Mouse (Mus musculus): ENCODE measurements at regions not wholly inside any gene's neighbourhood (a gene's known extent, or its start where the extent isn't known, plus 50 kb on each side); places are given as distances from the start of the nearest gene placed in this dataset.

DNA sequence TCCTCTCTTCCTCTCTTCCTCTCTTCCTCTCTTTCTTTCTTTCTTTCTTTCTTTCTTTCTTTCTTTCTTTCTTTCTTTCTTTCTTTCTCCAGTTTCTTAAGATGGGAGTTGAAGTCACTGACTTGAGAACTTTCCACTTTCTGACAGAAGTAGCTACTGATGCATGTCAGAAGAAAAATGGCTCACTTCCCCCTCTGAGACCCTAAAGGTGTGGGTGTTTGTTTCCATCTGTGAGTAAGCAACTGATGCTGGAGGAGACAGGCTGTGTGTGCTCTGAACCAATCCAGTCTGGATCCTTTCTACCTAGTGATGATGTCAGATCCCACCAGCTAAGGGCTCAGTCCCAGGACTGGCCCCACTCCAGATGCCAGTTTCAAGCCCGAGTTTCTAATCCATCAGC, 72.5 kb upstream of the Slc1a3 start:
- in situ Hi-C loops (cut with MboI; ENCODE audit: low pct_ligation_motif_present, low pct_unique_long_range_greater_than_20kb, low sequenced_read_pairs) = no loop called here
- dilution Hi-C loops (cut with MboI; ENCODE audit: extremely low pct_ligation_motif_present, extremely low pct_unique_long_range_greater_than_20kb, low sequenced_read_pairs) = no loop called here

GRCm38 (mm10) chr15:8782131-8782507, 71.6 kb upstream of the Slc1a3 start:
- DNase-seq (ENCODE audit: extremely low read depth) = no peak
- no peak overlapping the region for H3K27ac ChIP-seq (ENCODE audit: insufficient read depth, low read depth)
- no peak overlapping the region for H3K4me2 ChIP-seq (ENCODE audit: insufficient read depth, low read depth, poor library complexity, severe bottlenecking)
- no peak for TF ChIP-seq CHD2 (IDR thresholded peaks at IDR 0.05; ENCODE audit: low read length)
- H3K36me3 ChIP-seq (replicated peaks in 1 of 2; ENCODE audit: control insufficient read depth in 1 of 2, insufficient read depth in 1 of 2, low read length in 1 of 2) = no peaks in the 10 kb centered on the region
- no peak overlapping the region for H3K4me3 ChIP-seq (replicated peaks in 1 of 3; ENCODE audit: low read depth in 2 of 3, low read length in 2 of 3, poor library complexity in 1 of 3)
- dilution Hi-C loops (cut with MboI; ENCODE audit: extremely low pct_ligation_motif_present, extremely low pct_unique_long_range_greater_than_20kb, low sequenced_read_pairs) = no loop called here
- in situ Hi-C loops (cut with MboI; ENCODE audit: low pct_ligation_motif_present, low pct_unique_long_range_greater_than_20kb, low sequenced_read_pairs) = no loop called here
- H3K4me1 ChIP-seq (ENCODE audit: control insufficient read depth in 1 of 2, insufficient read depth in 2 of 2) = peaks cover 6 to 13% of the 10 kb centered on the region in 2 experiments; a peak in 2 of 4 replicates
- H3K9me3 ChIP-seq (replicated peaks; ENCODE audit: low read length) = no peaks in the 10 kb centered on the region
- H3K79me2 ChIP-seq (replicated peaks; ENCODE audit: control insufficient read depth, extremely low read depth, insufficient read depth, poor library complexity, severe bottlenecking) = no peaks in the 10 kb centered on the region
- no peak overlapping the region for H3K9ac ChIP-seq (ENCODE audit: insufficient read depth, low read depth)
- H3K27me3 ChIP-seq (replicated peaks) = no peaks in the 10 kb centered on the region

More for the DNA sequence above, 72.5 kb upstream of the Slc1a3 start:
- peak; percentile 68 for DNase-seq (ENCODE audit: extremely low read depth)
- H3K4me2 ChIP-seq (ENCODE audit: insufficient read depth, low read depth, poor library complexity, severe bottlenecking) = no peak overlapping the region
- no peaks in the 10 kb centered on the region for H3K79me2 ChIP-seq (replicated peaks; ENCODE audit: control insufficient read depth, extremely low read depth, insufficient read depth, poor library complexity, severe bottlenecking)
- H3K36me3 ChIP-seq (replicated peaks in 1 of 2; ENCODE audit: control insufficient read depth in 1 of 2, insufficient read depth in 1 of 2, low read length in 1 of 2) = no peaks in the 10 kb centered on the region
- H3K9ac ChIP-seq (ENCODE audit: insufficient read depth, low read depth) = no peak overlapping the region
- TF ChIP-seq TCF12 (IDR thresholded peaks at IDR 0.05; ENCODE audit: low read depth, low read length) (no peak), EP300 (IDR thresholded peaks at IDR 0.05; ENCODE audit: low read length) (peak; percentile 71; the same call in 1 of the 2 replicates)
- H3K9me3 ChIP-seq (replicated peaks; ENCODE audit: low read length) = no peaks in the 10 kb centered on the region
- no peak overlapping the region for H3K4me3 ChIP-seq (replicated peaks in 1 of 3; ENCODE audit: low read depth in 2 of 3, low read length in 2 of 3, poor library complexity in 1 of 3)
- no peaks in the 10 kb centered on the region for H3K27me3 ChIP-seq (replicated peaks)
- no peak overlapping the region for H3K27ac ChIP-seq (ENCODE audit: insufficient read depth, low read depth)
- H3K4me1 ChIP-seq (ENCODE audit: control insufficient read depth in 1 of 2, insufficient read depth in 2 of 2) = peaks cover 6 to 13% of the 10 kb centered on the region in 2 experiments; a peak in 2 of 4 replicates

DNA sequence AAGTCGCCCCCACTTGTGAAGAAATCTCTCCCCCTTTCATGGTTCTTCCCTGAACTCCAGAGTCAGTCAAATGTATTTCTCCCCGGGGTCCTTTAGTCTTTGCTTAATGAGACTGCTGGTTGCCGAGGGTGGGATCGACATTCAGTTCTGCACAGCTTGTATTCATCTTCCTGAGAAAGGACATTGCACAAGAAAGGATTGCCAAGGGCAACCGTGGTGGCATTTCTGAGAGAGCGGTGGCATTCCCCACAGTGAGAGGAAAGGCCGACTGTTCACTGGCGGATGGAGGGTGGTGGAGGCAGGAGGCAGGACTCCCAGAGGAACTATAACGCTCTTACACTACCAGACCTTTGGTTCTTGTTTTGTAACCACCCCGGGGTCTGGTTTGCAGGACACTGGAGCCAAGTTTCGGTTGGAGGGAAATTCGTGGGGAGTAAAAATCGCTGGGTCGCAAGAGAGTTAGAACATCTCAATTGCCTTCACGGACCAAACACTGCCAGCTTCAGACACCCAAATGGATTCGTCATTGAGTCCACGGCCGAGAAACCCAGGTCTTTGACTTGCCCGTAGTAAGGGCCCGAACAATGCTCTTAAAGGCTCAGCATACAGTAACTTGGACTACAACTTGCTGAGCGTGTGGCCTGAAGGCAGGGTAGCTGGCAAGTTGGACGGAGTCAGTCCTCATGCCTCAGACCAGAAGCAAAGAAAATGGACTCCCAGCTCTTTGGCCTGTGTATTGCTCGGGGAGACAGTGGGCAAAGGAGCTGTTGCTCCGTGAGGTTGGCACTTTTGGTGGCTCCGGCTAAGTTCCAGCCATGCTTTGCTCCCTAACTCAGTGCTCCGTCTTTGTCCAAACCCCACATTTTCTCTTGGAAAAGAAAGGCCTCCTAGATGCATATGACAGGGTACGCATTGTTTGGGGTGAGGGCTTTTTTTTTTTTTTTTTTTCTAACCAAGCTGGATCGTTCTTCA, 70.9 kb upstream of the Slc1a3 start:
- TF ChIP-seq USF1 (IDR thresholded peaks at IDR 0.05; ENCODE audit: low read depth, low read length) = no peak
- no peak for TF ChIP-seq JUND (conservative IDR thresholded peaks at IDR 0.05; ENCODE audit: low read depth, low read length)
- TF ChIP-seq IRF4 (IDR thresholded peaks at IDR 0.05; ENCODE audit: low read depth, low read length) = no peak
- no peak for TF ChIP-seq ZKSCAN1 (IDR thresholded peaks at IDR 0.05; ENCODE audit: borderline replicate concordance, low read depth, low read length)
- no peak for TF ChIP-seq POLR2AphosphoS2 (IDR thresholded peaks at IDR 0.05; ENCODE audit: low read depth, low read length)
- no peak for TF ChIP-seq ZNF384 (IDR thresholded peaks at IDR 0.05; ENCODE audit: low read depth, low read length)
- no peak for TF ChIP-seq USF2 (conservative IDR thresholded peaks at IDR 0.05; ENCODE audit: low read depth, low read length)
- TF ChIP-seq JUN (IDR thresholded peaks at IDR 0.05; ENCODE audit: insufficient read depth, low read depth, low read length) = no peak
- no peak for TF ChIP-seq PAX5 (IDR thresholded peaks at IDR 0.05; ENCODE audit: low read length)
- no peak for TF ChIP-seq RAD21 (IDR thresholded peaks at IDR 0.05; ENCODE audit: low read depth, low read length)
- TF ChIP-seq MAX (IDR thresholded peaks at IDR 0.05; ENCODE audit: low read length) = no peak
- no peak for TF ChIP-seq ELF1 (IDR thresholded peaks at IDR 0.05; ENCODE audit: low read depth, low read length)
- no peak for TF ChIP-seq CTCF (conservative IDR thresholded peaks at IDR 0.05 in 1 of 2, IDR thresholded peaks at IDR 0.05 in 1 of 2; ENCODE audit: low read depth in 2 of 2, low read length in 2 of 2)
- no peak for TF ChIP-seq ZC3H11A (IDR thresholded peaks at IDR 0.05; ENCODE audit: low read depth, low read length)
- TF ChIP-seq UBTF (IDR thresholded peaks at IDR 0.05; ENCODE audit: low read depth, low read length) = no peak
- TF ChIP-seq KAT2A (IDR thresholded peaks at IDR 0.05; ENCODE audit: insufficient replicate concordance, low read length) = no peak
- no peaks in the 10 kb centered on the region for H3K9me3 ChIP-seq (replicated peaks; ENCODE audit: low read length)
- no peak overlapping the region for H3K9ac ChIP-seq (ENCODE audit: insufficient read depth, low read depth)
- no peak overlapping the region for H3K4me3 ChIP-seq (replicated peaks in 1 of 3; ENCODE audit: low read depth in 2 of 3, low read length in 2 of 3, poor library complexity in 1 of 3)
- H3K79me2 ChIP-seq (replicated peaks; ENCODE audit: control insufficient read depth, extremely low read depth, insufficient read depth, poor library complexity, severe bottlenecking) = no peaks in the 10 kb centered on the region
- H3K4me2 ChIP-seq (ENCODE audit: insufficient read depth, low read depth, poor library complexity, severe bottlenecking) = no peak overlapping the region
- no peaks in the 10 kb centered on the region for H3K27me3 ChIP-seq (replicated peaks)
- dilution Hi-C loops (cut with MboI; ENCODE audit: extremely low pct_ligation_motif_present, extremely low pct_unique_long_range_greater_than_20kb, low sequenced_read_pairs) = no loop called here
- no peak for DNase-seq (ENCODE audit: extremely low read depth)
- no peak overlapping the region for H3K27ac ChIP-seq (ENCODE audit: insufficient read depth, low read depth)
- H3K4me1 ChIP-seq (ENCODE audit: control insufficient read depth in 1 of 2, insufficient read depth in 2 of 2) = peaks cover 6 to 13% of the 10 kb centered on the region in 2 experiments; a peak in 2 of 4 replicates
- in situ Hi-C loops (cut with MboI; ENCODE audit: low pct_ligation_motif_present, low pct_unique_long_range_greater_than_20kb, low sequenced_read_pairs) = no loop called here
- H3K36me3 ChIP-seq (replicated peaks in 1 of 2; ENCODE audit: control insufficient read depth in 1 of 2, insufficient read depth in 1 of 2, low read length in 1 of 2) = no peaks in the 10 kb centered on the region
